In the genomic region with DNA sequence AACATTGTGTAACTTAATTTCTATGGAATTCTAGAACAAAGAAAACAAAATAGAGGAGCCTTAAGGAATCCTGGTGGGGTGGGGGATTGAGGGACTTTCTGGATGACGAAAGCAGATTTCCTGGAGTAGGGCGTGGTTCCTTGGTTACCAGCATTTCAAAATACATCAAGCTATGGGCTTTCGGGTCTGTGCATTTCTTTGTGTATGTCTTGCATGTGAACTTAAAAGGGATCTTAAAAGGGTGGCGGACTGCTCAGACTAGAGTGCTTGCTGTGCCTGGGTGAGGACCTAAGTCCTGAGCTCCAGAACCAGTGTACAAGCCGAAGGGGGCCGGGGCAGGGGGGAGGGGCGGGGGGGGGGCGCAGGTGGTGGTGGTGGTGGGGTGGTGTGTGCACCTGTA, we compare ENCODE assay signal across 12 mouse cellular contexts.
DNase-seq lines count a peak whose midpoint lies in the region; ATAC-seq and TF ChIP-seq lines count a peak whose summit lies in the region.
"Had no signal": no experiment of that assay in that cellular context is flagged by ENCODE, and none has a peak within 500 bp of the region (broad histone marks: within the 10 kb centered on the region; RNA-seq: fewer than 3 reads in every experiment).

No protein-coding gene starts in this region.

- H3K27me3 ChIP-seq in hindbrain, embryonic 13.5 days: no peaks in the 10 kb centered on the region
- H3K27me3 ChIP-seq in hindbrain, embryonic 12.5 days: no peaks in the 10 kb centered on the region
- no peaks in the 10 kb centered on the region for H3K27me3 ChIP-seq in limb, embryonic 10.5 days (ENCODE audit: low read depth, poor library complexity, severe bottlenecking)
- H3K27me3 ChIP-seq: CH12.LX; embryonic facial prominence, embryonic 12.5 days; heart, embryonic 13.5 days had no signal

- H3K4me1 ChIP-seq in hindbrain, embryonic 13.5 days (replicated peaks): peaks cover 26% of the 10 kb centered on the region
- peaks cover 38% of the 10 kb centered on the region for H3K4me1 ChIP-seq in hindbrain, embryonic 12.5 days
- H3K4me1 ChIP-seq in limb, embryonic 10.5 days: peaks cover 44% of the 10 kb centered on the region

- H3K36me3 ChIP-seq in hindbrain, embryonic 13.5 days: no peaks in the 10 kb centered on the region
- no peaks in the 10 kb centered on the region for H3K36me3 ChIP-seq in hindbrain, embryonic 12.5 days
- H3K36me3 ChIP-seq in limb, embryonic 10.5 days: no peaks in the 10 kb centered on the region
- H3K36me3 ChIP-seq: embryonic facial prominence, embryonic 12.5 days; heart, embryonic 13.5 days had no signal

- peak overlapping the region; percentile 44; the same call in 1 of the 2 replicates for H3K27ac ChIP-seq in hindbrain, embryonic 13.5 days
- no peak overlapping the region for H3K27ac ChIP-seq in hindbrain, embryonic 12.5 days
- peak overlapping the region; percentile 68 for H3K27ac ChIP-seq in limb, embryonic 10.5 days
- H3K27ac ChIP-seq in layer of hippocampus, adult 2 months: no peak overlapping the region
- H3K27ac ChIP-seq: embryonic facial prominence, embryonic 12.5 days; heart, embryonic 13.5 days; liver, embryonic 14.5 days had no signal

- WGBS in hindbrain, embryonic 13.5 days: 72% methylated on average over 8 of the region's 8 CpGs
- WGBS in hindbrain, embryonic 12.5 days: 68% methylated on average over 8 of the region's 8 CpGs
- WGBS in limb, embryonic 10.5 days: 91% methylated on average over 6 of the region's 8 CpGs

- no peak for TF ChIP-seq CTCF in layer of hippocampus, adult 2 months (conservative IDR thresholded peaks at IDR 0.05)

- H3K4me3 ChIP-seq in hindbrain, embryonic 13.5 days: no peak overlapping the region
- H3K4me3 ChIP-seq in hindbrain, embryonic 12.5 days: no peak overlapping the region
- no peak overlapping the region for H3K4me3 ChIP-seq in limb, embryonic 10.5 days
- no peak overlapping the region for H3K4me3 ChIP-seq in layer of hippocampus, adult 2 months
- H3K4me3 ChIP-seq: embryonic facial prominence, embryonic 12.5 days; heart, embryonic 13.5 days had no signal

- no peak overlapping the region for H3K4me2 ChIP-seq in hindbrain, embryonic 13.5 days
- no peak overlapping the region for H3K4me2 ChIP-seq in hindbrain, embryonic 12.5 days (replicated peaks)
- H3K4me2 ChIP-seq: embryonic facial prominence, embryonic 12.5 days; heart, embryonic 13.5 days had no signal

- H3K9ac ChIP-seq in hindbrain, embryonic 13.5 days: no peak overlapping the region
- no peak overlapping the region for H3K9ac ChIP-seq in hindbrain, embryonic 12.5 days
- H3K9ac ChIP-seq: embryonic facial prominence, embryonic 12.5 days; heart, embryonic 13.5 days; liver, embryonic 14.5 days had no signal

- peak; percentile 9 for DNase-seq in thymus, postnatal 14 days
- DNase-seq in thymus, postnatal 0 days (ENCODE audit: low spot score): no peak
- DNase-seq in limb, embryonic 10.5 days (ENCODE audit: low spot score): no peak
- no peak for DNase-seq in layer of hippocampus, adult 2 months (ENCODE audit: low spot score in 2 of 2)
- DNase-seq in right cerebral cortex, postnatal 10 days (ENCODE audit: low spot score in 2 of 2): no peak
- DNase-seq: cerebellum, adult 9-10 months had no signal

- H3K9me3 ChIP-seq in hindbrain, embryonic 13.5 days: no peaks in the 10 kb centered on the region
- no peaks in the 10 kb centered on the region for H3K9me3 ChIP-seq in hindbrain, embryonic 12.5 days (replicated peaks)
- no peaks in the 10 kb centered on the region for H3K9me3 ChIP-seq in limb, embryonic 10.5 days (replicated peaks)
- H3K9me3 ChIP-seq: embryonic facial prominence, embryonic 12.5 days; heart, embryonic 13.5 days had no signal

- 0 out of 2 replicates have a peak, but pooled peaks have one; percentile 39 for ATAC-seq in hindbrain, embryonic 13.5 days (ENCODE audit: low FRiP score)
- no peak for ATAC-seq in hindbrain, embryonic 12.5 days (ENCODE audit: low FRiP score)

Comparison
In these comparisons a context has a peak if more than half of its experiments do, and no peak if none do; other contexts are left out.
1. H3K27ac ChIP-seq: peak in hindbrain, embryonic 13.5 days (single experiment) and limb, embryonic 10.5 days (single experiment); none in hindbrain, embryonic 12.5 days (single experiment) and layer of hippocampus, adult 2 months (single experiment).